Mouse (Mus musculus) cerebellum, postnatal 10 days (tissue): ENCODE measurements at regions not wholly inside any gene's neighbourhood (a gene's known extent, or its start where the extent isn't known, plus 50 kb on each side); places are given as distances from the start of the nearest gene placed in this dataset.

Experiments used
- DNase-seq, 2 experiments: peaks; one replicate each; pipeline ENCODE4 v3.0.0; 2021; ENCODE audit warnings: mixed read lengths in 2 of 2

GRCm38 (mm10) chr10:60888541-60888940 lies 57.2 kb upstream of the Unc5b start:
- no peak for DNase-seq

GRCm38 (mm10) chr10:60885348-60886275 lies 54.2 kb upstream of the Unc5b start:
- DNase-seq, result peak in 1 of 2 experiments; percentile 29

DNA sequence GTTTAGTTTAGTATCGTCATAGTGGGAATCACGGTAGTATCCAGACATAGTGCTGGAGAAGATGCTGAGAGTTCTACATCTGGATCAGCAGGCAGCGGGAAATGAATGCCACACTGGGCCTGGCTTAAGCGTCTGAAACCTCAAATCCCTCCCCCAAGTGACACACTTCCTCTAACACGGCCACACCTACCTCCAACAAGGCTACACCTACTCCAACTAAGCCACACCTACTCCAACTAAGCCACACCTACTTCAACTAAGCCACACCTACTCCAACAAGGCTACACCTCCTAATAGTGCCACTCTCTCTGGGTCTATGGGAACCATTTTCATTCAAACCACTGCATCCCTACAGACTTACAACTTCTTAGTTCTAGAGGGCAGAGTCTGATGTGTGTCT lies 53.4 kb upstream of the Unc5b start:
- DNase-seq, result no peak
